Mouse (Mus musculus) erythroblast, embryonic 14.5 days (primary cell): ENCODE measurements around the gene Tmod2.

Experiments used
- GATA1 ChIP-seq: IDR thresholded peaks from 2 replicates; pipeline ENCODE4 v1.6.1; 2012; ENCODE audit warnings: low read length, inconsistent platforms, mixed read lengths
- TAL1 ChIP-seq: IDR thresholded peaks from 3 replicates; pipeline ENCODE4 v1.6.1; 2012; ENCODE audit warnings: low read length, inconsistent platforms, mixed read lengths

DNA sequence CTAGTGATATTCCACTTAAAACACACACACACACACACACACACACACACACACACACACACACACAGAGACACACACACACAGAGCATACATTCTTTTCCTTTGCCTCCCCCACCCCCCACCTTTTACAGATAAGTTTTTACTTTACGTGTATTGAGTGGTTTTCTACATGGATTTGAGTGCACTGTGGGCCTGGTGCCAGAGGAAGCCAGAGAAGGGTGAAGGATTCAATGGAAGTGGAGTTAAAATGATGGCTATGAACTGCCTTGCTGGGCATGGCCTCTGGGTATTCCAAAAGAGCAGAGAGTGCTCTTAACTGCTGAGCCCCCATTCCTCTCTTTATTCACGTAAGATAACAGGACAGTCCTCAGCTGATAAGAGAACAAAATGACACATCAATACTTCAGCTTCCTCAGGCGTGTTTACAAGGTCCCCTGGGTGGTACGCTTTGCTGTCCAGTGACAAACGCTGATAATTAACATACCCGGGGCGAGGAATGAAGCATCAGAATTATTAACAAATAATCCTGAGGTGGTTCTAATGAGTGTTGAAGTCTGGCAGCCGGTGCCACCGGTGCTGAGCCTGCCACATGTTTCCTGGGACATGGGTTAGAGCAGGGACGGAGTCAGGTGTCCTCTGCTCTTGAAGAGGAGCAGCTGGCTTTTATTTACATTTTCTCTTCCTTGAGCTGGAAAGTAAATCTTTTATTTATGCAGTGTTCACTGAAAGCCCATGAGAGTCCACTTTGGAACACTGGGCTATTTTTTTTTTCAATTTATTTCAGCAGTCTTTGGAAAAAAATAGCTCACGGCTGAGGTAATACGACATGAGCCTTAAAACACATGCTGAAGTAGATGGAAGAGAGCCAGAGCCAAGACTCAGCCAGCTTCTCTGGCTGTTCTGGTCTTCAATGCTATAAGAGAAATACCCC lies 43.1 kb upstream of the Tmod2 start:
- TF ChIP-seq TAL1 (no peak), GATA1 (no peak)
